Mouse (Mus musculus) frontal cortex, postnatal 36 days (tissue): ENCODE results near the gene Hsd3b7.

Source experiments
- DNase-seq, 2 experiments: peaks; one replicate each; pipeline ENCODE4 v3.0.0; 2022; ENCODE audit warnings: low spot score in 2 of 2

Gene Hsd3b7

GRCm38 (mm10) chr7:127776426-127776825 lies 24.0 kb upstream of the Hsd3b7 start, which contains the start of gene Setd1a:
Gene Setd1a (plus strand): TSS chr7:127776670.
- peak; percentile 85 to 92 for DNase-seq

GRCm38 (mm10) chr7:127776878-127777473 lies 23.4 kb upstream of the Hsd3b7 start:
- peak; percentile 95 to 97 for DNase-seq

- DNase-seq: no peak
Measured at GRCm38 (mm10) chr7:127777474-127778266, 22.7 kb upstream of the Hsd3b7 start.

- no peak for DNase-seq
Measured at GRCm38 (mm10) chr7:127778350-127778749, 22.1 kb upstream of the Hsd3b7 start.

- no peak for DNase-seq
Measured at GRCm38 (mm10) chr7:127785308-127785707, 15.1 kb upstream of the Hsd3b7 start, which contains the start of gene Gm49388. Gene Gm49388 (plus strand): TSS chr7:127785608.

- no peak for DNase-seq
Measured at GRCm38 (mm10) chr7:127797076-127797845, 3.1 kb upstream of the Hsd3b7 start.

- DNase-seq: no peak
Measured at GRCm38 (mm10) chr7:127798591-127798990, 1.8 kb upstream of the Hsd3b7 start.

GRCm38 (mm10) chr7:127799211-127799610 lies 1.2 kb upstream of the Hsd3b7 start:
- DNase-seq: no peak

GRCm38 (mm10) chr7:127799738-127800137 lies 666 bp upstream of the Hsd3b7 start:
- DNase-seq: no peak

GRCm38 (mm10) chr7:127801010-127801621 lies 712 bp downstream of the Hsd3b7 start:
- no peak for DNase-seq

GRCm38 (mm10) chr7:127802313-127802712 lies 1.9 kb downstream of the Hsd3b7 start:
- DNase-seq: peak; percentile 33 to 43

GRCm38 (mm10) chr7:127808821-127809220 lies 8.4 kb downstream of the Hsd3b7 start:
- no peak for DNase-seq

GRCm38 (mm10) chr7:127809846-127810245 lies 9.4 kb downstream of the Hsd3b7 start:
- no peak for DNase-seq

- no peak for DNase-seq
Measured at GRCm38 (mm10) chr7:127810650-127811049, 10.2 kb downstream of the Hsd3b7 start.

- no peak for DNase-seq
Measured at GRCm38 (mm10) chr7:127811240-127811639, 10.8 kb downstream of the Hsd3b7 start.

- DNase-seq: no peak
Measured at GRCm38 (mm10) chr7:127812292-127812691, 11.9 kb downstream of the Hsd3b7 start.

- no peak for DNase-seq
Measured at GRCm38 (mm10) chr7:127813821-127814220, 13.4 kb downstream of the Hsd3b7 start.

GRCm38 (mm10) chr7:127814241-127814921 lies 14.0 kb downstream of the Hsd3b7 start:
- peak; percentile 76 to 85 for DNase-seq

- DNase-seq: no peak
Measured at GRCm38 (mm10) chr7:127815116-127815665, 14.8 kb downstream of the Hsd3b7 start.

- DNase-seq: peak; percentile 79 to 82
Measured at GRCm38 (mm10) chr7:127815954-127816821, 15.8 kb downstream of the Hsd3b7 start.
